8 mouse cellular contexts compared by ENCODE assay signal in genomic region chr12:80013904-80014597, GRCm38 (mm10).
DNase-seq lines count a peak whose midpoint lies in the region; ATAC-seq and TF ChIP-seq lines count a peak whose summit lies in the region.

No protein-coding gene starts in this region.

- in situ Hi-C loops in ES-E14 (cut with MboI; ENCODE audit: low sequenced_read_pairs in 2 of 2, unreplicated experiment in 2 of 2): no loop called here

- no peak overlapping the region; the same call in 1 of the 2 replicates for H3K9ac ChIP-seq in ES-E14 (ENCODE audit: insufficient read depth, low read depth, low read length, poor library complexity, severe bottlenecking)

- ATAC-seq in inflammation-experienced regulatory T-cells, adult 6 months: peak; percentile 68
- peak; percentile 74 for ATAC-seq in megakaryocyte, adult 5-6 weeks (ENCODE audit: poor library complexity, severe bottlenecking)

- no peak overlapping the region for H3K27ac ChIP-seq in ES-E14 (ENCODE audit: insufficient read depth, low read depth, low read length, poor library complexity, severe bottlenecking)
- peak overlapping the region; percentile 100 for H3K27ac ChIP-seq in bone marrow macrophage, adult 2 months (ENCODE audit: insufficient read depth, low read depth, low read length)

- H3K9me3 ChIP-seq in ES-E14 (ENCODE audit: control insufficient read depth, insufficient read depth, low read depth, low read length): no peaks in the 10 kb centered on the region

- H3K36me3 ChIP-seq in ES-E14 (ENCODE audit: control insufficient read depth, insufficient read depth, low read length, poor library complexity, severe bottlenecking): no peaks in the 10 kb centered on the region

- no peak overlapping the region for H3K4me3 ChIP-seq in ES-E14 (ENCODE audit: insufficient read depth in 1 of 2, low read depth in 1 of 2, low read length in 2 of 2, poor library complexity in 1 of 2, severe bottlenecking in 1 of 2)
- H3K4me3 ChIP-seq in bone marrow macrophage, adult 2 months (ENCODE audit: insufficient read depth, low read length): peak overlapping the region; percentile 49

- TF ChIP-seq POLR2A in bone marrow macrophage, adult 2 months (IDR thresholded peaks at IDR 0.05; ENCODE audit: borderline replicate concordance, low read depth, low read length): no peak

- no peak for DNase-seq in ES-E14 (ENCODE audit: low read depth, low spot score)
- DNase-seq in frontal cortex, postnatal 10 days (ENCODE audit: low spot score in 2 of 2): peak; percentile 30 to 34
- DNase-seq in left cerebral cortex, postnatal 14 days (ENCODE audit: low spot score in 2 of 2): peak; percentile 56 to 57
- peak; percentile 35 for DNase-seq in right cerebral cortex, postnatal 4 days
- no peak for DNase-seq in urinary bladder, postnatal 25 days (ENCODE audit: low spot score)

- intact Hi-C loops in left cerebral cortex, postnatal 14 days (cut with DNase I): no loop called here

- H3K4me1 ChIP-seq in ES-E14 (ENCODE audit: control insufficient read depth in 2 of 2, insufficient read depth in 2 of 2, low read length in 2 of 2, poor library complexity in 1 of 2): peaks cover 8 to 10% of the 10 kb centered on the region in 2 experiments
- peaks cover 47% of the 10 kb centered on the region for H3K4me1 ChIP-seq in bone marrow macrophage, adult 2 months (ENCODE audit: control insufficient read depth, insufficient read depth, low read length)

- TF ChIP-seq CTCF in bone marrow macrophage, adult 2 months (IDR thresholded peaks at IDR 0.05; ENCODE audit: low read depth, low read length): no peak

TF ChIP-seq in ES-E14, 5 proteins besides CTCF, POLR2A, EP300 and RAD21:
- TF ChIP-seq MAFK (IDR thresholded peaks at IDR 0.05; ENCODE audit: insufficient read depth, low read depth, low read length) (peak; percentile 98), HCFC1 (IDR thresholded peaks at IDR 0.05; ENCODE audit: borderline replicate concordance, insufficient read depth, low read length) (no peak)

Comparison
In these comparisons a context has a peak if more than half of its experiments do, and no peak if none do; other contexts are left out.
1. DNase-seq: peak in frontal cortex, postnatal 10 days (2 of 2), left cerebral cortex, postnatal 14 days (2 of 2) and right cerebral cortex, postnatal 4 days (single experiment); none in ES-E14 (single experiment) and urinary bladder, postnatal 25 days (single experiment).